Mouse (Mus musculus): ENCODE results near the gene Rgs9bp.
"Not testable (repeated sequence)": the region's sequence is repeated elsewhere in the genome, so short reads cannot be mapped to it uniquely, and the experiment has no call there.

Rgs9bp gene

DNA sequence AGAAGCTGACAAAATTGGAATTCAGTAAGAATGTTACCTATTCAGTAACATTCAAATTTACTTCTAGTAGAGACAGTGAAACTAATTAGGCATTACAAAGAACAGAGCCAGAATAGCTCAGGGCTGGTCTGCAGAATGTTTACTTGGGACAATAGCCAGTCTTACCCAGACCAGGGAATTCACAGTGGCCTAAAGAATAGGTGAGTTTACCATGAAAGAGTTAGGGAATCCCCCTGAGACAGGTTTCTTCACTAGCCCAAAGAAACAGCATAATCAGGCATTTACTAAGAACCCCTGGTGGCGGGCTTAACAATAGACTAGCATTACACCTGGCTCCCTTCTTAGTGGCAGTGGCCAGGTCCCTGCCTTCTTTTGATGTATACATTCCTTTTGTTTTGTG, 54.8 kb downstream of the Rgs9bp start:
- not testable (repeated sequence) for DNase-seq (ENCODE audit: low read depth, low spot score)

DNA sequence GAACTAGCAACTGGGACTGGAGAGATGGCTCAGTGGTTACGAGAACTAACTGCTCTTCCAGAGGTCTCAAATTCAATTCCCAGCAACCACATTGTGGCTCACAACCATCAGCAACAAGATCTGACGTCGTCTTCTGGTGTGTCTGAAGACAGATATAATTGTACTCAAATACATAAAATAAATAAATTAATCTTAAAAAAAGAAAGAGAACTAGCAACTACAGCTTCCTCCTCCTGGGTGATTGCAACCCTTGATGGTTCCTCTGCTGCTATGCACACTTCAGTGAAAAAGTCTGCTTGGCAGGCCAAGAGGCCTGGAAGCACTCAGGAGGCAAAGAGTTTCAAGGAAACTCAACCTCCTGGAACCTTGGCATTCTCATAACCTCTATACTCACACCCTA, 55.4 kb downstream of the Rgs9bp start:
- no peak for DNase-seq (ENCODE audit: low read depth, low spot score)
